Mouse (Mus musculus) left cerebral cortex, adult 2 months (tissue): ENCODE measurements around the gene Wnk1. TPM values are rescaled to one million over a fixed set of nuclear protein-coding genes. Genes with fewer than 3 reads are reported as not detected.

Experiments used
- DNase-seq, 2 experiments: peaks; one replicate each; pipeline ENCODE4 v3.0.0; 2021 to 2022; ENCODE audit warnings: low spot score in 2 of 2, mixed read lengths in 1 of 2; ENCODE audit errors: extremely low spot score in 1 of 2
- H3K27ac ChIP-seq: fragments of 200-600 bp; 2 replicates; pipeline ENCODE4 v1.8.1; 2022
- H3K4me3 ChIP-seq: fragments of 200-600 bp; 2 replicates; pipeline ENCODE4 v1.8.1; 2022
- CTCF ChIP-seq: fragments of 200-600 bp; IDR thresholded peaks from 2 replicates; pipeline ENCODE4 v1.8.1; 2022; ENCODE audit warnings: antibody characterized with exemption, mild to moderate bottlenecking, moderate library complexity
- intact Hi-C: fragments of 180-260 bp; cut with DNase I; formaldehyde crosslinking; loops from one replicate; pipeline ENCODE4 v1.15.1; 2025
- total RNA-seq, 2 experiments: library from RNA; stranded (reverse); gene quantifications; 2 replicates each; pipeline ENCODE4 v1.2.3; 2021

Wnk1 gene
- total RNA-seq, 2 experiments from 2014 or later = 186 to 212 TPM

DNA sequence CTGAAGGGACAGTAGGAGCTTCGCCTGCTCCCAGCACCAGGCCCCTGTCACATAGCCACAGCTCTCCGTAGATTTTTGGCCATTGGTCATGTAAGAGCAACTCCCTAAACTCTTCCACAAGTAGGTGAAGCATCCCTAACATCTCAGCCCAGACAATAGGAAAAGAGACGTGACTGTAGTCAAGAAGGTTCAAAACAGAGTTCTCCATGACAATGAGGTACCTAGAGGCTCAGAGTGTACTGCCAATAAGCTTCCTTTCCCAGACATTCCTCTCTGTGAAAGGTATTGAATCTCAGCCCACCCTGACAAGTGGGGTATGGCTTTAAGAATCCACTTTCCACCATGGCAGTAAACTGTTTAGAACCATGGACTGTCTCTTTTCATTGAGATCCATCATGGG is 31.1 kb upstream of the Wnk1 start:
- intact Hi-C loops = no loop called here
- no peak for DNase-seq
- H3K4me3 ChIP-seq = no peak overlapping the region

DNA sequence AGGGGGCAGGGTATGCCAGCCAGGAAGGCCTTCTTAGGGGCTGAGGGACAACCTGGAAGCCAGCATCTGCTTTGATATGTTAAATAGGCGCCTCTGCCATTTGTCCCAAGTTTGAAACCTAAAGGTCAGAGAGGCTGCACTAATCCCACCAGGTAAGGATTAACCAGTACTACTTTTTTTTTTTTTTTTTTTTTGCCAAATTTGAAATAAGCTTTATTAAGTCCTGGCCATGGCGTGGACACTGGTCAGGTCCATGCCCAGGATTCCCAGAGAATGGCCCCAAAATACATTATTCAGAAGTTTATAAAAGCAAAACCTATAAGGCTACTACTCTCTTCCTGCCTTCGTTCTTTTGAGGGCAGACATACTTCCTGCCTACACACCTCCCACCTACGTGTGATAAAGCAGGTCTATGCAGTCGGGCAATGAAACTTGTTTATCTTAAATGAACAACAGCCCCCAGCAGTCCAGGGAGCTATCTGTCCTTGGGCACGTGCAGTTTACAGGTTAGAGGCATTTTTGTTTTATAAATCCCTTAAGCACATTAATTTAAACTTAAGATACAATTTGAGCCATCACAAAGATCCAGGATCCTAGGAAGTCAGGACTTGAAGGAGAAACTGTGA is 27.2 kb upstream of the Wnk1 start:
- TF ChIP-seq CTCF = no peak
- H3K4me3 ChIP-seq = no peak overlapping the region
- no peak for DNase-seq
- H3K27ac ChIP-seq = no peak overlapping the region
- intact Hi-C loops = no loop called here

More for the DNA sequence above, 31.1 kb upstream of the Wnk1 start:
- no peak overlapping the region for H3K27ac ChIP-seq
- no peak for TF ChIP-seq CTCF

DNA sequence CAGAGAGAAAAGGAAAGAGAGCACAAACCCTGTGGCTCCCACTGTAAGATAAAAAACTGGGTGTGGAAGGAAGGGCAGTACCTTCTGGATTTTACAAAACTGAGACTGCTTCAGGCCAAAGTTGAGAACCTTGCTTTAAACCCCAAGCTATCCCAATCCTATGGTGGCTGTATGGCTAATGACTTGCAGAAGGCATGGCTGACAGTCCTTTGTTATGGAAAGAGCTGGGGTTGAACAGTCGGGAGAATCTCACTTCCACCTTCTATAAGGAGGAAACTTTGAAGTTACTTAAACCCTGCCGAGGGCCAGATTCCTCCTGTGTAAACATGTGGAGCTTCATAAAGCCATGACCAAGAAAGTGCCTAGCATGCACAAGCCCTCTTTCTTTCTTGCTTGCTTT is 26.2 kb upstream of the Wnk1 start:
- H3K27ac ChIP-seq = no peak overlapping the region

DNA sequence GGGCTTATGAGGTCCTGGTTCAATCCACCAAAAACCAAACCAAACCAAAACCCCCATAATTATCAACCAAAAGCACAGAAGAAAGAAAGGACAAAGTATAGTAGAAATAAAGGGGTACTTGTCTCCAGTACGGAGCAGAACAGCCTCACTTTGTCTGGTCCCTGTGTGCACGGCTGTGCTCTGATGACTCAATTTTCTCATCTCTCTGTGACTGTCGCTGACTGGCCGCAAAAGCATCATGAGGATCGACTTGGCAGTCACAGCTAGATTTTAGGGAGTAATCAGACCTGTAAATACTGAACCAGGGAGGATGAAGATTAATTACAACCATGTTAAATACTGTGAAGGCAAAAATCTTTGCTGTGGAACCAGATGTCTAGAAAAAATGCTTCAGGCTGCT is 24.5 kb upstream of the Wnk1 start:
- H3K4me3 ChIP-seq = no peak overlapping the region
- intact Hi-C loops = no loop called here
- DNase-seq = peak in 1 of 2 experiments; percentile 9
- TF ChIP-seq CTCF = no peak
- 0 out of 2 replicates have a peak overlapping the region, but pooled peaks have one; percentile 18 for H3K27ac ChIP-seq

More for the DNA sequence above, 26.2 kb upstream of the Wnk1 start:
- no peak overlapping the region for H3K4me3 ChIP-seq
- TF ChIP-seq CTCF = no peak
- no peak for DNase-seq
- intact Hi-C loops = no loop called here

DNA sequence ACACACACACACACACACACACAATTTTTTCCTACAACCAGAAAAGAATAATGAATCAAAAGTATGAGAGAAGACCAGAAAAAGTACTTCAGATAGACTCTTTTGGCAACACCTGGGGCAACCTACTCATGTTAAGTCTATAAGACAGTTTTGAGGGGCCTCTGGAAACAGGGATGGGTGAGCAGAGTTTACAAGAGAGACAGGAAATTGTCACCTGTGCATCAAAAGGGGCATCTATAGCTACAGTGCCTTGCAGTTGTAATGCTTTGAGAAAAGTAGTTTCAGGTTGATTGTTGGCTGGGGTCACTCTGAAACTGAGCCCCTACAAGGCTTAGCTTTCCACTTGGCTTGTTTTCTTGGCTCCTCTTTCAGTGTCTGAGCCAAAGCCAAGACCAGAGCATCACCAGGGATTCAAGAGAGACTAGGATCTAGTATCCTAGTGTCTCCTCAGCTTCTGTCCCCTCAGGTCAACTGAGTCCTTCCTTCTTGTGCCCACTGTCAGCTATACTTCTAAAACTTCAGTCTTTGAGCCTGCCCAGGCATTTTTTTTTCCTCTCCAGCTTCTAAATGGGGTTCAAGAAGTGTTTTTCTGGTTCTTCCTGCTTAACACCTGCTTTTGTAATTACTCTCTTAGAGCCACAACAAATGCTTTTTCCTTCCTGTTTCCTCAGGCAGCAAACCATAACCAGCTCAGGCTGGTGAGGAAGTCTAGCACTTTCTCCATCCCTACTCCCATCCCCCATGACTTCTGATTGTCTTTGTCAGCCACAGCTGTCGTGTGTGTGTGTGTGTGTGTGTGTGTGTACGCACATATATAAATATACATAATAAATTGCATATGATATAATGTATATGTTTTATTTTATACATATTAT is 17.4 kb upstream of the Wnk1 start:
- no peak overlapping the region for H3K4me3 ChIP-seq
- DNase-seq = no peak
- no peak overlapping the region for H3K27ac ChIP-seq
- intact Hi-C loops = no loop called here
- no peak for TF ChIP-seq CTCF

DNA sequence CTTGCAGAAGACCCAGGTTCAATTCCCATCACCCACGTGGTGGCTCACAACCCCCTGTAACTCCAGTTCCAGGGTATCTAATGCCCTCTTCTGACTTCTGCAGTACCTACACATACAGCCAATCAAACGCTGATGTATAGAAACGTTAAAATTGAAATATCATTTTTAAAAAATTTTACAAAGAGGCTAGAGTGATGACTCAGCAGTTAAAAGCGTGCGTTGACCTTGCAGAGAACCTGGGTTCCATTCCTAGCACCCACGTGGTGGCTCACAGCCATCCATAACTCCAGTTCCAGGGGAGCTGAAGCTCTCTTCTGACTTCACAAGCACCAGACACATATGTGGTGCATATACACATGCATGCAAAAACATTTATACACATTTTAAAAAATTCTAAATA is 15.9 kb upstream of the Wnk1 start:
- no peak for TF ChIP-seq CTCF
- intact Hi-C loops = no loop called here
- Histone ChIP-seq H3K27ac (no peak overlapping the region), H3K4me3 (no peak overlapping the region)
- no peak for DNase-seq

DNA sequence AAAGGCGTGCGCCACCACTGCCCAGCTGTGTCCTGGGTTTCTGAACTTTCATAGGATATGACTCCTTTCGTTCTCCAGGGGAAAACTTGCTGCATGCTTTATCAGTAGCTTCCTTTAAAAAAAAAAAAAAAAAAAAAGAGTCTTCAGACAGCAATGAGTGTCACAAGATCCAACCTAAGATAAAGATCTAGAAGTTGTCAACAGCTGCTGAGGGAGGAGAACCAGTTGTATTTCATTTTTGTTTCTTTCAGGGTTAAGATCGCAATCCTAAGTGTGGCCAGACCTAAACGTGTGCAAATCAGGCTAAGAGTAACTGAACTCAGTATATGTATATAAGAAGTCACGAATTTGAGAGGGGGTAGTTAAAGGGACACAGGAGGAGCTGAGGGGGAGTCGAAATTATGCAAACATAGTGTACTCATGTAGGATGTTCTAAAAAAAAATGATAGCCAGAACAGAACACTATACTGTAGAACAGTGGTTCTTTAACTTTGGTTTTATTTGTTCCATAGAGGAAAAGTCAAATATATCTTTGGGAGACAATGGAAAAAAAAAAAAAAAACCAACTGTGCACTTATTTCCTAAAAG is 9.3 kb upstream of the Wnk1 start:
- no peak for TF ChIP-seq CTCF
- intact Hi-C loops = loop anchor here (1.0 to 2.0 kb wide), 2 partner anchors 52 to 61 kb away; no protein-coding TSS in a partner anchor
- Histone ChIP-seq H3K4me3 (no peak overlapping the region), H3K27ac (no peak overlapping the region)
- no peak for DNase-seq

DNA sequence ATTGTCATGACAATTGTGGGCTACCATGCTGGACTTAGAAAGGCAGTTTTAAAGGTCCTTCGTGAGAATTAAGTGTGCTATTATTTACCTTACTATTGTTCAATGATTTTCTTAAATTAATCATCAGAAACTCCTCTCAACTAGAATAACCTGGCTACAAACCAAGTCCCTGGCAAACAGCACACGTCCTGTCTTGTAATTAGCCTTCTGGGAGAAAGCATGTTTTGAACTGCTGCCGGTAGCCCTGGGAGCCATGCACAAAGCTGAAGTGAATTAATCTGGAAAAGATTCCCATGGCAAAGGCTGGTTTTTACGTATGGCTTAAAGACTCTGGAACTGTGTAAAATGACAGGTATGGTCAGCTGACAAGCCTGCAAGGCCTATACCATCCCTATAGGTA is 6.9 kb upstream of the Wnk1 start:
- DNase-seq = no peak
- no peak for TF ChIP-seq CTCF
- intact Hi-C loops = no loop called here
- Histone ChIP-seq H3K4me3 (no peak overlapping the region), H3K27ac (no peak overlapping the region)

DNA sequence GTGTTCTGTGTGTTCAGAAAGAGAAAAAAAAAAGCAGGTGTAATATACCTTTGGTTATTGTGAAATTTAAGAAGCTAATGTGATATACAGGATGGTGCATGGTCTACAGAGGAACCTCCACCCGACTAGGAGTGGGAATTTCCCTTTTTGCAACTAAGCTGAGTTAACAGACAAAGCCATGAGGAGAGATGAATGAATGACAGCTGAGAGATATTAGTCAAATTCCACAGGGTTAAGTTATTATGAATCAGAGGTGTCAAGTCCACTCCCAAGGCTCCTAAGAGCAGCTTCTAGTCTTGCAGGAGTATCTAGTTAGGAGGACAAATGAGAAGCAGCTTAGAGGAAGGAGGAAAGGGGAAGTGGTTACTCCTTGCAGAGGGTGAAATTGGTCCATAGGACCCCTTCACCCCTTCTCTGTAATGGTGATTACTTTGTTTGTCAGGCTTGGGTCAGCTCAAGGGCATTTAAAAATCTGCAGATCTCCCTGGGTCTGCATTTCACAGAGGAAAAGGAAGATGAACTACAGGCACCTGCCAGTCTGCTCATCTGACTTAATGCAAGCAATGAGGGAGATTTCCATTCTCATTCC is 4.3 kb upstream of the Wnk1 start:
- H3K4me3 ChIP-seq = no peak overlapping the region
- intact Hi-C loops = no loop called here

DNA sequence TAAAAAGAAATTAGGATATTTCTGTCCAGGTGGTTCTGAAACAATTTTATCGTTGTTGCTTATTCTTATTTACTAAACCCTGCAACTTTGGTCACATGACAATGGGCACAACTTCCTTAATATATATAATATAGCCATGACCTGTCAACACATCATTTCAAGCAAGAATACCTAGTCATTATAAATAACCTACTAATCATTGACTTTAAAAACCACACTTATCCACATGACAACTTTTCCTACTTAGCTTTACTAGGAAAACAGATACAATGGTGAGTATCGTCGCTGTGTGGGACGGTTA is 2.0 kb upstream of the Wnk1 start:
- DNase-seq = no peak
- intact Hi-C loops = no loop called here
- Histone ChIP-seq H3K27ac (no peak overlapping the region), H3K4me3 (no peak overlapping the region)
- TF ChIP-seq CTCF = no peak

More for the DNA sequence above, 4.3 kb upstream of the Wnk1 start:
- no peak for TF ChIP-seq CTCF
- DNase-seq = no peak
- no peak overlapping the region for H3K27ac ChIP-seq

DNA sequence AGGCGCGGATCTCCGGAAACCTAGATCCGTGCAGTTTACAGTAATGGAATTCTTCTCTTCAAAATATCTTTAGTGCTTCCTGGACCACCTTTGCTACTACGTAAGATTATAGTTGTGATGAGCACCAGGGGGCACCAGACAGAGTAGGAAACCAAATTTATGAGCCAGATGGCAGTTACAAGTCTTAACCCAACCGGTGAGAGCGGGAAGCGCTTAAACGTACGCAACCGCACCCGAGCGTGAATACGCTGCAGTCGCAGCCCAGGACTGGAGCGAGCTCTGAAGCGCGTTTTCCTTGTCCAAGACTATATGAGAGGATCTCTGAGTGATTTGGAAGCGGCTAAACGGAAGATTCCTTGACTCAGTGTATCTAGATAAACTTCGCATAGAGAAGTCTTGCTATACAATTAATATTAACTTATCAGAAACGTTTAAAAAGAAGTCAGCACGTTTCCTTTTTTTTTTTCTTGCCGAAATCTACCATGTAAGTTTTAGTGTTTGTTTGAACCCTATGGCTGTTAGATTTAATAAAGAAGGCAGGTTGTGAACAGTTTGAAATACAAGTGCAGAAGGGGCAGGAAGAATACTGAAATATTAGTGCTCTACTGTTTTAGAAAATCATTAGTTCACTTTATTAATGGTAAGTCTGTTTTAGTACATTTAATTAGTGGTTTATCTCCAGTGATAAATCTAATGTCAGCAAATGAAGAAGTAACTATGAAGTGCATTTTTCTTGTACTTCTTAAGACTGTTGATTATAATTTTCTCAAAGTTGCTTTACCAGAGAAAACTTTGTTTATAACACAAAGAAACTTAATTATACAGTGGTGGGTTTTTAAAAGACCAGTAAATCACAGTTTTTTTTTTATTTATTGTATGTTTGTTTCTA is 1.4 kb upstream of the Wnk1 start:
- Histone ChIP-seq H3K27ac (peak overlapping the region; percentile 77), H3K4me3 (peak overlapping the region; percentile 80)
- peak; percentile 76 for TF ChIP-seq CTCF
- DNase-seq = peak; percentile 69 to 79
- intact Hi-C loops = loop anchor here (1.0 to 10.0 kb wide), 3 partner anchors 69 to 555 kb away; no protein-coding TSS in a partner anchor
